Mouse (Mus musculus): ENCODE measurements around the gene Wdr82. TPM values are rescaled to one million over a fixed set of nuclear protein-coding genes. Genes with fewer than 3 reads are reported as not detected.

Wdr82 gene
- polyA plus RNA-seq, 1 experiment: 140 TPM

DNA sequence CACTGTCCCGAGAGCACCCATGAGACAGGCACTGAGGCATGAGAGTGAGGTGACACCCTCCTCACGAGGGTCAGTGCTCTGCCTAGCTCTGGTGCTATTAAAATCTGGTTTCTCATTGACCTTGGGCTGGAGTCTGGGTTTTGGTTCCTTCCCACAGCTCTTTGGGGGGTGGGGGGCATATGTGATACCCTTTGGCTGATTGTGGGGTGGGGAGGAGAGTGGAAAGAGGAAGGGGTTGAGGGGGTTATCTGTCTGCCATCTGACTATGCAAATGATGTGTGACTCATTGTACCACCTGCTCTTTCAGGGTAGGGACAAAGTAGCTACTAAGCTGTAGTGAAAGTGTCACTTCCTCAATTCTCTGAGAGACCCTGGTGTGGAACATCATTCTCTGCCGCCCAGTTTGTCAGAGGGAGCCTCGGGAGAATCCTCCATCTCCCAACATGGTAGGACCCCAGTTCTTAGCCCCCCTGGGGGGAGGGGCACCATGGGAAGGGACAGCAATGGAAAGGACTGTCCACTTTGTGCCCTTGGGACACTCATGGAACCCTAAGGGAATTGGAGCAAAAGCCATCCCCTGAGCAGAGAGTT is 51.6 kb downstream of the Wdr82 start, which contains the start of gene Tlr9:
Gene Tlr9 (plus strand): TSS at position 338 of the 591 bp plus-strand sequence.
- H3K4me3 ChIP-seq (replicated peaks; ENCODE audit: insufficient read depth, low read depth, low read length): no peak within 1 kb of the TSS
- WGBS: 70% methylated on average over 4 of the region's 4 CpGs
- no peaks in the 10 kb centered on the region for H3K27me3 ChIP-seq (ENCODE audit: control insufficient read depth, insufficient read depth, low read length)
- DNase-seq: no peak
- no peak for TF ChIP-seq CTCF (IDR thresholded peaks at IDR 0.05; ENCODE audit: borderline replicate concordance, insufficient read depth, low read depth, low read length)
- no peak for TF ChIP-seq POLR2A (IDR thresholded peaks at IDR 0.05; ENCODE audit: borderline replicate concordance, insufficient read depth, low read length)
- 0 out of 2 replicates have a peak, but pooled peaks cover 4% of the 10 kb centered on the region for H3K4me1 ChIP-seq (ENCODE audit: control insufficient read depth, insufficient read depth, low read length)
- H3K27ac ChIP-seq (ENCODE audit: insufficient read depth, low read length): no peak within 1 kb of the TSS

DNA sequence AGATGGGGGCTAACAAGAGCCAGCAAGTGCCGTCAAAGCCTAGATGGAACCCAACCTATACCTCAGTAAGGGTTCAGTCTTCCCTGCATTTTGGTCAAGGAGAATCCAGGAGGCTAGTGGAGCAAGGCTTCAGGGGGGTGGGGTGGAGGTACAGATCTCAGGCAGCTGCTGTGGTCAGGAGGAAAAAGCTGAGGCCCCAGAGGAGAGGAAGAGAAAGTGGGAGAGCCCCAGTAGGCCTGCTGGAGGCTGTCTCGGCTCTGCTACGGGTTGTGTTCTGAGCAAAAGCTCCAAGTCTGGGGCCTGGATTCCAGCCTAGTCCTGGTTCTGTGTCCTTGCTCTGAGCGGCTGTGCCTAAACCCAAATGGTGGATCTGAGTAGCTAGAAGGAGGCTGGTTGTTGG is 52.3 kb downstream of the Wdr82 start:
- WGBS: 94% methylated on average over 4 of the region's 4 CpGs
- DNase-seq: no peak
- no peak for TF ChIP-seq CTCF (IDR thresholded peaks at IDR 0.05; ENCODE audit: borderline replicate concordance, insufficient read depth, low read depth, low read length)
- TF ChIP-seq POLR2A (IDR thresholded peaks at IDR 0.05; ENCODE audit: borderline replicate concordance, insufficient read depth, low read length): no peak

DNA sequence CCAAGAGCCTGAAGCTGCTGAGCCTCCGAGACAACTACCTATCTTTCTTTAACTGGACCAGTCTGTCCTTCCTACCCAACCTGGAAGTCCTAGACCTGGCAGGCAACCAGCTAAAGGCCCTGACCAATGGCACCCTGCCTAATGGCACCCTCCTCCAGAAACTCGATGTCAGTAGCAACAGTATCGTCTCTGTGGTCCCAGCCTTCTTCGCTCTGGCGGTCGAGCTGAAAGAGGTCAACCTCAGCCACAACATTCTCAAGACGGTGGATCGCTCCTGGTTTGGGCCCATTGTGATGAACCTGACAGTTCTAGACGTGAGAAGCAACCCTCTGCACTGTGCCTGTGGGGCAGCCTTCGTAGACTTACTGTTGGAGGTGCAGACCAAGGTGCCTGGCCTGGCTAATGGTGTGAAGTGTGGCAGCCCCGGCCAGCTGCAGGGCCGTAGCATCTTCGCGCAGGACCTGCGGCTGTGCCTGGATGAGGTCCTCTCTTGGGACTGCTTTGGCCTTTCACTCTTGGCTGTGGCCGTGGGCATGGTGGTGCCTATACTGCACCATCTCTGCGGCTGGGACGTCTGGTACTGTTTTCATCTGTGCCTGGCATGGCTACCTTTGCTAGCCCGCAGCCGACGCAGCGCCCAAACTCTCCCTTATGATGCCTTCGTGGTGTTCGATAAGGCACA is 54.9 kb downstream of the Wdr82 start:
- 0 out of 2 replicates have a peak, but pooled peaks cover 4% of the 10 kb centered on the region for H3K4me1 ChIP-seq (ENCODE audit: control insufficient read depth, insufficient read depth, low read length)
- no peaks in the 10 kb centered on the region for H3K27me3 ChIP-seq (ENCODE audit: control insufficient read depth, insufficient read depth, low read length)
- TF ChIP-seq CTCF (IDR thresholded peaks at IDR 0.05; ENCODE audit: borderline replicate concordance, insufficient read depth, low read depth, low read length) (no peak), POLR2A (IDR thresholded peaks at IDR 0.05; ENCODE audit: borderline replicate concordance, insufficient read depth, low read length) (no peak)
- no peak for DNase-seq
- 55% methylated on average over 24 of the region's 24 CpGs for WGBS
- H3K4me3 ChIP-seq (replicated peaks; ENCODE audit: insufficient read depth, low read depth, low read length): peak overlapping the region; percentile 55
- no peak overlapping the region for H3K27ac ChIP-seq (ENCODE audit: insufficient read depth, low read length)

More for the DNA sequence above, 52.3 kb downstream of the Wdr82 start:
- Histone ChIP-seq H3K27ac (ENCODE audit: insufficient read depth, low read length) (no peak overlapping the region), H3K4me1 (ENCODE audit: control insufficient read depth, insufficient read depth, low read length) (0 out of 2 replicates have a peak, but pooled peaks cover 4% of the 10 kb centered on the region), H3K4me3 (replicated peaks; ENCODE audit: insufficient read depth, low read depth, low read length) (no peak overlapping the region), H3K27me3 (ENCODE audit: control insufficient read depth, insufficient read depth, low read length) (no peaks in the 10 kb centered on the region)

DNA sequence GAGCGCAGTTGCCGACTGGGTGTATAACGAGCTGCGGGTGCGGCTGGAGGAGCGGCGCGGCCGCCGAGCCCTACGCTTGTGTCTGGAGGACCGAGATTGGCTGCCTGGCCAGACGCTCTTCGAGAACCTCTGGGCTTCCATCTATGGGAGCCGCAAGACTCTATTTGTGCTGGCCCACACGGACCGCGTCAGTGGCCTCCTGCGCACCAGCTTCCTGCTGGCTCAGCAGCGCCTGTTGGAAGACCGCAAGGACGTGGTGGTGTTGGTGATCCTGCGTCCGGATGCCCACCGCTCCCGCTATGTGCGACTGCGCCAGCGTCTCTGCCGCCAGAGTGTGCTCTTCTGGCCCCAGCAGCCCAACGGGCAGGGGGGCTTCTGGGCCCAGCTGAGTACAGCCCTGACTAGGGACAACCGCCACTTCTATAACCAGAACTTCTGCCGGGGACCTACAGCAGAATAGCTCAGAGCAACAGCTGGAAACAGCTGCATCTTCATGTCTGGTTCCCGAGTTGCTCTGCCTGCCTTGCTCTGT is 55.5 kb downstream of the Wdr82 start:
- DNase-seq: peak; percentile 32 to 45
- H3K27ac ChIP-seq (ENCODE audit: insufficient read depth, low read length): no peak overlapping the region
- WGBS: 10% methylated on average over 34 of the region's 34 CpGs

DNA sequence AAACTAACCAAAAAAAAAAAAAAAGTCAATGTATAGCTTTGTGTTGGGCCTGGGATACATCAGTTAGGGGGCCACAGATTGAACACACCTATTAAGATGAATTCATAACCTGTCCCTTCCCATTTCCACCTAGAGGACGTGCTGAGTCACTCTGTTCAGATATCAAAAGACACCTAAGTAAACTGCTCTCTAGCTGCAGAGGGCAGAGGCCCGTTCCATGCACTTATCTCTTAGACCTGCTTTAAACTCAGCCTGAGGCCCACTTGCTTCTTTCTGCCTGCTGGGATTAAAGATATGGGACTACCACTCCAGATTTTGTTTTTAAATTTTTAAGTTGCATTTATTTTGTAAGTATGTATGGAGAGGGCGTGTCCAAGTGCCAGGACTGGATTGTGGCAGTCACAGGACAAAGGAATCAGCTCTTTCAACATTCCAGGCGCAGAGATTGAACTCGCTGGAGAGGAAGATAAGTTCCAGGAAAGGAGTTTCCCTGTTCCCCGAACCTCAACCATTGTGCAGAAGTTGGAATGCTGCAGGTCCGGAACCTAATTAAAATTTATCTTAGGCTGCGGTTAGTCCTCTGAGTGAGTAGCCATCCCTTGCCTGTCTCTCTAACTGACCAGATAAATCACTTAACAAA is 57.2 kb downstream of the Wdr82 start:
- WGBS: 87% methylated on average over 8 of the region's 8 CpGs
- Histone ChIP-seq H3K4me1 (ENCODE audit: control insufficient read depth, insufficient read depth, low read length) (0 out of 2 replicates have a peak, but pooled peaks cover 4% of the 10 kb centered on the region), H3K27ac (ENCODE audit: insufficient read depth, low read length) (no peak overlapping the region), H3K4me3 (replicated peaks; ENCODE audit: insufficient read depth, low read depth, low read length) (no peak overlapping the region), H3K27me3 (ENCODE audit: control insufficient read depth, insufficient read depth, low read length) (no peaks in the 10 kb centered on the region)
- TF ChIP-seq POLR2A (IDR thresholded peaks at IDR 0.05; ENCODE audit: borderline replicate concordance, insufficient read depth, low read length): no peak
- TF ChIP-seq CTCF (IDR thresholded peaks at IDR 0.05; ENCODE audit: borderline replicate concordance, insufficient read depth, low read depth, low read length): no peak
- DNase-seq: no peak

More for the DNA sequence above, 55.5 kb downstream of the Wdr82 start:
- Histone ChIP-seq H3K4me1 (ENCODE audit: control insufficient read depth, insufficient read depth, low read length) (0 out of 2 replicates have a peak, but pooled peaks cover 4% of the 10 kb centered on the region), H3K4me3 (replicated peaks; ENCODE audit: insufficient read depth, low read depth, low read length) (peak overlapping the region; percentile 55), H3K27me3 (ENCODE audit: control insufficient read depth, insufficient read depth, low read length) (no peaks in the 10 kb centered on the region)
- TF ChIP-seq CTCF (IDR thresholded peaks at IDR 0.05; ENCODE audit: borderline replicate concordance, insufficient read depth, low read depth, low read length): no peak
- TF ChIP-seq POLR2A (IDR thresholded peaks at IDR 0.05; ENCODE audit: borderline replicate concordance, insufficient read depth, low read length): no peak

DNA sequence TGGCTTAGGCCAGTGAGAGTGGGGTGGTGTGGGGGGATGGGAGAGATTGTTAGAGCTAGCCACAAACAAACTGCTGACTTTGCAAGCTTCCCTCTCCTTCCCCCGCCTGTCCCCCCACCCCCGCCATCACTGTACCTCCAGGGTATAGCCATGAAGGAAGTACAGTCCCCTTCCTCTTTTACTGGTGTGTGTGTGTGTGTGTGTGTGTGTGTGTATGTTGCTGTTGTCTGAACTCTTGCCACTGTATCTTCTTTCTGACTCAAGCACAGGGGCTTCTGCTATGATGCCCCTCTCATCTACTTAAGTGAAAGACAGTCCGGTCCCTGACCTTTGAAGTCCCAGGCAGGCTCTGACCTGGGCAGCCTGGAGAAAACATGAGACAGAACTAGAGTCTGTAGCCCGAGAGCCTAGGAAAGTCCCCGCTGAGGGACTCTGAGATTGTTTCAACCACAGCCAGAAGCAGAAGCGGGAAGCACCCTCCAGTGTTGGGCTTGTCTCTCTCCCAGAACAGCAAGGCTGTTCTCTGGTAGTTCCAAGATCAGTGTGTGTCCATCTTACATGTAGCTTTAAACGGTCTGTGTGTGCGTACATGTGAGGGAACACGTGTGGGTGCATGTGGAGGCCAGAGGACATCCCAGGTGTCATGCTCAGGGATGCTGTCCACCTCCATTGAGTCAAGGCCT is 59.5 kb downstream of the Wdr82 start:
- Histone ChIP-seq H3K4me3 (replicated peaks; ENCODE audit: insufficient read depth, low read depth, low read length) (no peak overlapping the region), H3K27me3 (ENCODE audit: control insufficient read depth, insufficient read depth, low read length) (no peaks in the 10 kb centered on the region), H3K4me1 (ENCODE audit: control insufficient read depth, insufficient read depth, low read length) (0 out of 2 replicates have a peak, but pooled peaks cover 4% of the 10 kb centered on the region), H3K27ac (ENCODE audit: insufficient read depth, low read length) (no peak overlapping the region)
- no peak for DNase-seq
- WGBS: 82% methylated on average over 9 of the region's 9 CpGs
- no peak for TF ChIP-seq CTCF (IDR thresholded peaks at IDR 0.05; ENCODE audit: borderline replicate concordance, insufficient read depth, low read depth, low read length)
- TF ChIP-seq POLR2A (IDR thresholded peaks at IDR 0.05; ENCODE audit: borderline replicate concordance, insufficient read depth, low read length): no peak

DNA sequence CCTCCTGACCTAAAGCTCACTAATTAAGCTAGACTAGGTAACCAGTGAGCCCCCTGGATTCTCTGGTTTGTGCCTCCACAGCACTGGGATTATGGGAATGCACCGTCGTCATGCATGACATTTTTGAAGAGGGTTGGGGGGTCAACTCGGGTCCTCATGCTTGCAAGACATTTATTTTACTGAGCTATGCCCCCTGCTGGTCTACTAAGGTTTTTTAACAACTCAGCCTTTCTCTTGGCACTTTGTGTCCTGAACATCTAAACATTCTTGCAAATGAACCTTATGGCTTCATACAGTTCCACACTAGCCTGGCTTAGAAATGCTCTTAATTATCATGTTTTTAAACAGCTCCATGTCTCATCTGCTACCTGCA is 60.0 kb downstream of the Wdr82 start:
- TF ChIP-seq POLR2A (IDR thresholded peaks at IDR 0.05; ENCODE audit: borderline replicate concordance, insufficient read depth, low read length): no peak
- TF ChIP-seq CTCF (IDR thresholded peaks at IDR 0.05; ENCODE audit: borderline replicate concordance, insufficient read depth, low read depth, low read length): no peak
- 55% methylated on average over 3 of the region's 3 CpGs for WGBS
- H3K4me1 ChIP-seq (ENCODE audit: control insufficient read depth, insufficient read depth, low read length): 0 out of 2 replicates have a peak, but pooled peaks cover 4% of the 10 kb centered on the region
- no peaks in the 10 kb centered on the region for H3K27me3 ChIP-seq (ENCODE audit: control insufficient read depth, insufficient read depth, low read length)
- H3K4me3 ChIP-seq (replicated peaks; ENCODE audit: insufficient read depth, low read depth, low read length): no peak overlapping the region
- H3K27ac ChIP-seq (ENCODE audit: insufficient read depth, low read length): no peak overlapping the region
- DNase-seq: no peak
